Mouse (Mus musculus): ENCODE measurements around the gene Mlx.

Mlx gene

DNA sequence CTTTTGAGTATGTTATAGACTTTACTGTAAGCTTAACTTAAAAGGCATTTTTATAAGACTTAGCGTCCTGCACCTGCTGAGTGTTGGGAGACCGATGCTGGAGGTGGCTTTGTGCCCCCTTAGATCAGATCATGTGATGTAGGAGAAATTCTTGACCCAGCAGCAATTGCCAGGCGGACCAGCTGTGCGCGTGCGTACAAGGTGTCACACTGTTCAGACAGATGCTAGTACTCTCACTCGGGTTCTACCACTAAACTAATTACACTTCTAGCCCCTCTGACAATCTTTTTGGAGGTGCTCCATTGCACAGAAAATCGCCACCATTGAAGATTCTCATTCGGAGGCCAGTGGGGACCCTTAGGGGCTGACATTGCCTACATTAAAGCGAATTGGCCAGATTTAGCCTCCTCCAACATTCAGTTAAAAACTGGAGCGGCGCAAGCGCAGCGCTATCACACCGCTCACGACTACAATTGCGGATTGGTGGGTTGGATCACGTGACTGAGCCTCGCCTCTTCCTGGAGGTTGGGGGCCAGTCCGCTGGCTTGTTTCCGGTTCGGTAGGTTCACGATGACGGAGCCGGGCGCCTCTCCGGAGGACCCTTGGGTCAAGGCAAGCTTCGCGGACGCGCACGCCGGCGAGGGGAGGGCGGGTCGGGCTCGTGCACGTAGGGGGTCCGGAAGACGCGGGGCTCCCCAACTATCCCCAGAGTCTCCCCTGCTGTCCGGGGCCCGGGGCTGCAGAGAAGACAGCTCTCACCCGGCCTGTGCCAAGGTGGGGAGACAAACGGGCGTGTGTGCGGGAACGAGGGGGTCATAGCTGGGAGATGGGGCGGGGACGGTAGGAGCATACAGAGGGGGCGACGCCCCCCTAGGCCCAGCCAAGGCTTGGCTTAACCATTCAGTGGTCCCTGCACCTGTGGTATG, at the start of gene Mlx:
TSS of gene Mlx (plus strand) at position 522 of the 926 bp plus-strand sequence.
- in situ Hi-C loops (cut with MboI, MseI) = loop anchor here (5.0 kb wide), 1 partner anchor 35 kb away; no protein-coding TSS in a partner anchor

DNA sequence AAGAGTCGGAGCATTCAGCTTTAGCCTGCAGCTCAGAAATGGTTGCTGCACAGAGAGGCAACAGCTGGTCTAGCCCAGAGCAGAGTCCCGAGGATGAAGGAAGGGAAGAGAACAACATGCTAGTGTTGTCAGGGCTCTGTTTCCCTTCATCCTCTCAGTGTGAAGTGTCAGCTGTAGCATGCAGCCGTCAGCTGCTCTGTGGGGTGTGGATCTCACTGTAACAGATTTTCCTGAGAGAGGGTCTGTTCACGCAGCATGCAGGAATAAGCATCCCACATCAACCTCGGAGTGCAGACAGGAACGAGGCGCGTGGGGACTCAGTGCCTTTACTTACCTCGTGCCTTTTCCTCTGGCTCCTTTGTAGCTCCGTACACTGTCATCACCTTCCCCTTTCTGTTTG, 49.3 kb upstream of the Mlx start:
- in situ Hi-C loops (cut with MboI, MseI) = no loop called here

DNA sequence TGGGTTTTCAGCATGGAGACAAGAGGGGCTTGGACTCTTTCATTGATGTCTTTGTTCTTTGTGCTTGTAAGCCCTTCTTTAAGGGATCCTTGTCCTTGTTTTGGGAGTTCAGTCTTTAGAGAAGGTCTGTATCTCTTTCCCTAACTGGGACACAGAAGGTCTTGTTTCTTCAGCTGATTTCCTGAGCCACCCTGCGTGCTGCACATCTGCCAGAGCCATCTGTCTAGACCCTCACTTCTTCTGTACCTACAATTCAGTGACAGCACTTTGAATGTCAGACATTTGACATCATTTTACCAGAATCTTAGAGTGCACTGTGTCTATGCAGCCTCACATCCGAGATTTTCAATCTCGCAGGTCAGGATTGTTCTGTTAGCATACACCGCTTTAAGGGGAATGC, 41.3 kb upstream of the Mlx start:
- in situ Hi-C loops (cut with MboI, MseI) = no loop called here

DNA sequence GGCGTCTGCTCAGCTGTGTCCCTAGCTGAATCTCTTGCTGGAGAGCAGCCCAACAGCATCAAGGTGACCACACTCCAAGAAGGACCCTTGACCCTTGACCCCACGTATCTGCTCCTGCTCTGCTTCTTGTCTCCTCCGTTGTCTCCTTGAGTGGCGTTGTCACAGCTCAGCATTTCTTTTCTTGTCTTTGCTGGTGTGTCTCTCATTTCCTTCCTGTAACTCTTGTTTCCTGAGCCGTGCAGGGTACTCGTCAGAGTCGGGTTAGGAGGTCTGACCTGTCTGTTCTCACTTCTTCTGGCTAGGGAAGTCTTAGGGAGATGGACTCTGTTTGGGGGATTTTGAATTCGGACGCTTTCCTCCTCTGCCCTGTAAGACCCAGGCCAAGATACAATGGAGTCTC, 40.6 kb upstream of the Mlx start:
- in situ Hi-C loops (cut with MboI, MseI) = no loop called here

DNA sequence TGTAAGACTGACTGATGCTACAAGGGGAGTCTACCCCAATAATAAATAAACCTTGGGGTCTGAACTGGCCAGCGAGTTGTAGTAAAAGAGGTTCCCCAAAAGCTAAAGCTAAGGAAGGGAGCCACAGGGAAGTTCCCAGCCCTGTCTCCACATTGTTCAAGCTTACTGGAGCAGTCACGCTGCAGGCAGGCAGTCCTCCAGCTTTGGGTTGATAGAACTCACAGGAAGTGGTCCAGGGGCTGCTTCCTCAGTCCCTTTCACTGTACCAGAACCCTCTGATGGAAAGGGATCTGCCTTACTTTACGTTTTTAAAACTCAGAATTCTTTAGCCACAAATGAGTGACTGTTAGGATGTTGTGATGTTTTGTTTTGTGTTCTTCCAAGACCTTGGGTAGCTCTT, 39.6 kb upstream of the Mlx start:
- in situ Hi-C loops (cut with MboI, MseI) = no loop called here

DNA sequence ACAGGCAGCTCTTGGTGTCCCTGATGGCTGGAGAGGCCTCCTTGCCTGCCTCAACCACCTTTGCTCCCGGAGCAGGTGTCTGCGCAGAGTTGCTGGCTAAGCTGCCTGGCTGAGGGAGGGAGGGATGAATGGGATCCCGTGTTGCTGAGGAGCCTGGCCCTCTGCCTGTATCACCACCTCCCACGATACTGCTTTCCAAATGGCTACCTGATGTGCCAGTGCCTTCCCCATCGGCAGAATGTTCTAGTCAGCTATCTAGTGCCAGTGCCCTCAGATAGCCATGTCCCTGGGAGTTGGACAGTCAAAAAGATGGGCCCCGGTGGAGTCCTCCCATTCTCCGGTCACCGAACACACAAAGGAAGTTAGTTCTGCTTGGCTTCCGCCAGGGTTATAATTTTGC, 36.7 kb upstream of the Mlx start:
- in situ Hi-C loops (cut with MboI, MseI) = no loop called here

DNA sequence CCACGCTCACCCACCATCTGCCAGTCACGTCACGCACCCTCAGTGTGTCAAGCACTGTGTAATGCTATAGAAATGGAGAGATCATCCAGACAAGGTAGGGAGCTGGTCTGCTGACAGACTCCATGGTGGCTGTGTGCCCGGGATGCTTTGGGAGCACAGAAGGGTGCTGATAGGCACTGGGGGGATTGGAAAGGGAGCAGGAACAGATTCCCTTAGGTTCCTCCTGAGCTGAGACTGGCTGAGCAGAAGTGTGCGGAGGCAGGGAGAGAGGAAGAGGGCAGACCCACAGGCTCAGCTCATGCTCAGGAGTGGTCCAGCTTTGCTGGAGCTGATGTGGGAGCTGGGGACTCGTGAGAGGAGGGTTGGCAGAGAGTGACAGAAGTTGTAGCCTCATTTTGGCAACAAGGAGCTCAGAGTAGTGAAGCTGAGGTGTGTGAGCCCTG, 36.0 kb upstream of the Mlx start:
- in situ Hi-C loops (cut with MboI, MseI) = no loop called here

DNA sequence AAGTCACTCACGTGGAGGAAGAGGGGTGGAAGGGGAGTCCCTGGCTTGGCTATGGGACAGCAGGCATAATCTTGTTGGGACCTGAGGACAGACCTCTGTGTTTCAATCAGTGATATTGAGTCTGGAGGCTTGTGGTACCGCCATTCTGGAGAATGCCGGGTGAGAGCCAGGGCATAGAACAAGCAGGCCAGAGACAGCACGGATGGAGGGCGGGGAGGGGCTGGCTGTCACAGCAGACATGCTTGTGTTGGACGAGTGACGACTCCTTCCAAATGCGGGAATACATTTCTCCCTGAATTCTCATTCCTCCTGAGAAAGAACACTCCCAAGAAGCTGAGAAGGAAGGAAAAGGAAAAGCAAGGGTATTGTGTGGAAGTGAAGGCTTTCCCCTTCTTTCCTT, 35.5 kb upstream of the Mlx start:
- in situ Hi-C loops (cut with MboI, MseI) = no loop called here

DNA sequence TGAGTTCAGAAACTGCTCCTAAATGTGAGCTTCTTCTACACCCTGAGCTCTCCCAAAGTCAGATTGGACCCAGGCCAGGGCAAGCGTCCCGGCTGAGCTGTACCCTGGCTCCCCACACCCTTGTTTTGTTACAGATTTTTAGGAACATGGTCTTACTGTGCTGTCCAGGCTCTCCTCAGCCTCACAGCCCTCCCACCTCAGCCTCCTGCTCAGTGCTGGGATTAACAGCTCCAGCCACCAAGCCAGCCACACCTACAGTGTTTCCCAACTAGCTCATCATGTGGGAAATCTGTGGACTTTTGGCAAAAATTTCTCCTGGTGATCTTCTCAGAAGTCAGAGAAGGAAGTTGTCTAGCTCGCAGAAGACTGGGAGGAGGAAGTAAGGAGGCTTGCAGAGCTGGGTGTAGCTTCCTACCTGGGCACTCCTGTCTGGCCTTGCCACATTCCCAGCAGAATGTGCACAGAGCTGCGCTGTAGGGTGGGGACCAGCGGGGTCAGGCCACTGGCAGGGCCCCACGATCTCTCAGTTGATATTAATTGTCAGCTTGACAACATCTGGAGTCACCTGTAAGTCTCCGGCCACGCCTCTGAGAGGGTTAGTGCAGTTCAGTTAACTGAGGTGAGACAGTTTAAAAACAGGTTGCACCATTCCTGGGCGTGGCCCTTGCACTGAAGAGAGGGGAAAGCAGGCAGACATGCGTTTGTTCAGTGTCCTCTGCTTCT, 34.2 kb upstream of the Mlx start:
- in situ Hi-C loops (cut with MboI, MseI) = no loop called here

DNA sequence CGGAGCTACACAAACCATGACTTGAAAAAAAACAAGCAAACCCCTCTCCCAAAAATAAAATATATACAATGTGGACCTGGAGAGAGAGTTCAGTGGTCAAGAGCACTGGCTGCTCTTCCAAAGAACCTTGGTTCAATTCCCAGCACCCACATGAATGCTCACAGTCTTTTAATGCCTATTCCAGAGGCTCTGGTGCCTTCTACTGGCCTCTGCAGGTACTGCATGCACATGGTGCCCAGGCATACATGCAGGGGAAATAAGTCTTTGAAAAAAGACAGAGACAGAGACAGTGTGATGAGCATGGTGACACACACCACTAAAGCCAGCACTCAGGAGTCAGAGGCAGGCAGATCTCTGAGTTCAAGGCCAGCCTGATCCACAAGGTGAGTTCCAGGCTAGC, 33.1 kb upstream of the Mlx start:
- in situ Hi-C loops (cut with MboI, MseI) = no loop called here

DNA sequence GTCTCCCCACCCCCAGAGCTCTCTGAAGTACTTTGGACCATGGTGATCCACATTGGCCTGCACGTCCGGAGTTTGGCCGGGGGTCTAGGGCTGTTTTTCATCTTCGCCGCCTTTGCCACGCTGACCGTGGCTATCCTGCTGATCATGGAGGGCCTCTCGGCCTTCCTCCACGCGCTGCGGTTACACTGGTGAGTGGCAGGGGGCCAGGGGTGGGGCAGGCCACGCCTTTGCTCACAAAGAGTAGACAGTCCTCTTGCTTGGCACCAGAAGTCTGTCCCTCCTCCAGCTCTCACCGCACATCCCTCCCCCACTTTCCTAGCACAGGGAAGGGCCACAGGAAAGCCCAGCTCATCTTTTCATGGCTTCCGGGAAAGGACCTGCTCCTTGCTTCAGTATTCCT, 31.7 kb upstream of the Mlx start:
- in situ Hi-C loops (cut with MboI, MseI) = loop anchor here (5.0 kb wide), 2 partner anchors 73 to 163 kb away; no protein-coding TSS in a partner anchor

DNA sequence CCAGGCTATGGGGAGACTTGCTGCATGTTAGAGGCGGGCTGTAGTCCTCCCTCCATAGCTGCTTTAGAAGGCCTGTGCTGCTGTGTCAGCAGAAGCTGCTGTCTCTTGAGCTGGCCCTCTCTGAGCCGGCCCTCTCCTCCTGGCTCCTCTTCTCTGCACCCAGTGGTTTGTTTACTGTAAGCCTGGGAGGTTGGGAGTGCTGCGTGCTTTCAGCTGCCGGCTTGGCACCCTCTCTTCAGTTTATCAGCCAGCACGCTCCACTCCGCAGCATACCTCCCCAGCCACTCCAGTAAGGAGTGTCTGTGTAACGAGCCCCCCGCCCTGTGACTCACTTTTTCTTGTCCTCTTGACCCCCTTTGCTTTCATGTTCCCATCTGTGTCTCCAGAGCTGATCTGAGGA, 30.2 kb upstream of the Mlx start:
- in situ Hi-C loops (cut with MboI, MseI) = loop anchor here (5.0 kb wide), 2 partner anchors 75 to 165 kb away; no protein-coding TSS in a partner anchor

DNA sequence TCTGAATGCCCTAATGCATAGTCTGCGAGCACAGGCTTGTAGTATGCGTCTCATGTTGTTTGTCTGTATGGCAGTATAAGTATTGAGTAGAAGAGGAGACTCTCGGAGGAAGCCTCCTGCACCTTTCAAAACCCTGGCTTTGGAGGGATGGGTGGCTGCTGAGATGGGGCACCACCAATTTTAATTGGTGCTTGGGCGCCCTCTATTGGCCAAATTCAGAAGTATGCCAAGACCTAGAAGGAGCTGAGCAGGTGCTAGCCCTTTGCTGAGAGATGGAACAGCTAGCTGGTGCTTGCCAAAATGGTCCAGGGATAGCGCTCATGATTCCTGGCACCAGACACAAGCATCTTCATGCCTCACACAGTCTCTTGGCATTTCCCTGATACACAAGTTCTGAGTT, 29.2 kb upstream of the Mlx start:
- in situ Hi-C loops (cut with MboI, MseI) = loop anchor here (5.0 kb wide), 2 partner anchors 76 to 166 kb away; no protein-coding TSS in a partner anchor

DNA sequence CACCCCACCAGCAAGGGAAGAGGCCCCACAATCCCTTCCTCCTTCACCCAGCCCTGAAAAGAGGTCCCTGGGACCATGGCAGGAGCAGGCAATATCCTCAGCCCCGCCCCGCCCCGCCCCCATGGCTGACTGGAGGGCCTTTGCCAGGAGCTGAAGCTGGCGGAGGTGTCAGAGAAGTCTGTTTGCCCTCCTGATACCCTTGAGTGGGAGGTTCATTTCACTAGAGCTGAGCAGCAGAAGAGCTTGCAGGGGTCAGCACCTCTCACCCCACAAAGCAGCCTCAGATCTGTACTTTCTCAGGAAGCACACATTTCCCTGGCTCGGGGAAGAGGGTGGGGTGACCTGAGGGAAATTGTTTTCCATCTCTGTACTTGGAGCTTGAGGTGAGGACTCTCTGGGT, 28.4 kb upstream of the Mlx start:
- in situ Hi-C loops (cut with MboI, MseI) = loop anchor here (5.0 kb wide), 2 partner anchors 76 to 166 kb away; no protein-coding TSS in a partner anchor

DNA sequence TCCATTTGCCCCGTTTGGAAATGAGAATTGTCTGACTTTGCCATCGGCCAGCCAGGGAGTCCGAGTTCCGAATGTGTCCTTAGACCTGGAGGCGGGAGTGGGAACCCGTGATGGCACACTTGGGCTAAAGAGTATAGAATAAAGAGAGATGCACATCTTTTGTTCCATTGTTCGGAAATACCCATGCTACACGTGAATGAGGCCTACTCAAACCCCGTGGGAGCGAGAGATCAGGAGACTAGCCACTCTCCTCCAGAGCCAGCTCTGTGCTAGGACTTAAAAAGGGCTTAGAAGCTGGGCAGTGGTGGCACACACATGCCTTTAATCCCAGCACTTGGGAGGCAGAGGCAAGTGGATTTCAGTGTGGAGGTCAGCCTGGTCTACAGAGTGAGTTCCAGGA, 27.6 kb upstream of the Mlx start:
- in situ Hi-C loops (cut with MboI, MseI) = loop anchor here (5.0 kb wide), 2 partner anchors 77 to 167 kb away; no protein-coding TSS in a partner anchor

DNA sequence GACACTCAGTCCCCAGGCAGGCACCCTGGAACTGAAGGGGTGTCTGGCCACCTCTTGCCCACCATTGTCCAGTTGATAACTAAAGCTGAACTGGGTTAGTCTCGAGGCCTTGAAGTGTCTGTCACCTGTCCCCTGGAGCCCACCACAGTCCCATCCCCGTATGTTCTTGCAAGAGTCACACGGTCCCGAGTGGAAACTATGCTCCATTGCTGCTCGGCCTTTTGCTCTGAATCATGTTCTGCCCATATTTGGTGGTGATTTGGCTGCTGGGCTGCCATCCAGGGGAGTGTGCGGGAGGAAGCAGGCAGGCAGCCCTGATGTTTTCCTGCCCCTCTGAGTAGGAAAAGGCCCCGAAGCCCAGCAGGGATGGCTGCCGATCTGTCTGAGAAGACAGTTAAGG, 27.0 kb upstream of the Mlx start:
- in situ Hi-C loops (cut with MboI, MseI) = no loop called here

DNA sequence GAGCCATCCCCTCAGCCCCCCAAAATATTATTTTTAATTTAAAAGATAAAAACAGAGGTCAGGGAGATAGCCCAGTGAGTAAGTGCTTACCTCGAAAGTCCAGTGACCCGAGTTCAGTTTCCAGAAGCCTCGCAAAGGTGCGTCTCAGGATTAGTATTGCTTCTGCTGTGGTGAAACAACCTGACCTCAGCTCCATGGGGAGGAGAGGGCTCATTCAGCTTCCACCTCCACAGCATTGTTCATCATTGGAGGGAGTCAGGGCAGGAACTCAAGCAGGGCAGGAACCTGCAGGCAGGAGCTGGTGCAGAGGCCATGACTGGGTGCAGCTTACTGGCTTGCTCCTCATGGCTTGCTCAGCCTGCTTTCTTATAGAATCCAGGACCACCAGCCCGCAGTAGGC, 26.0 kb upstream of the Mlx start:
- in situ Hi-C loops (cut with MboI, MseI) = no loop called here

DNA sequence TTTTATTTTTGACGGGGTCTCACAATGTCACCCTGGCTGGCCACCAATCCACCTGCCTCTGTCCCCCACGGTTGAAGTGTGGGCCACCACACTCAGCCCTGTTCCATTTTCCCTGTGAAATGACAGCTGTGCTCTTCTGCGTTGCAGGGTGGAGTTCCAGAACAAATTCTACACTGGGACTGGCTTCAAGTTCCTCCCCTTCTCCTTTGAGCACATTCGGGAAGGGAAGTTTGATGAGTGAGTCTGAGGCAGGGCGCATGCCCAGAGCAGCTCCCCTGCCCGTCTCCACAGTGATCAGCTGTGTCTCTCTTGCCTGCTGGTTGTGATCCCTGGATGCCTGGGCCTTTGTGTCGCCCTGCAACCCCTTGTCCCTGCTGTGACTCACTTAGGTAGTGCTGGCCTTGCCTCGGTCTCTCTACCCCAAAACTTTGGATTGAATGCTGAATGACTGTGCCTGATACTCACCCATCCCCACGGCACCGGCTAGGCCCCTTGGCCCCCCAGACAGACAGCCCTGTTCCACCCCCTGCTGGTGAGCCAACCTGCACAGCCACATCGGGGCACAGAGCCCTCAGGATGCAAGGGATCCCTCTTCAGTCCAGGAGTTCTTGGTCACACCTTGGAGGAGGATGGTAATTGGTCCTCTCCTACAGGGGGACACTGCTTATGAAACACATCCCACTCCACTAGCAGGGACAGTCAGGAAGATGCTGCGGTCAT, 24.8 kb upstream of the Mlx start:
- in situ Hi-C loops (cut with MboI, MseI) = no loop called here

DNA sequence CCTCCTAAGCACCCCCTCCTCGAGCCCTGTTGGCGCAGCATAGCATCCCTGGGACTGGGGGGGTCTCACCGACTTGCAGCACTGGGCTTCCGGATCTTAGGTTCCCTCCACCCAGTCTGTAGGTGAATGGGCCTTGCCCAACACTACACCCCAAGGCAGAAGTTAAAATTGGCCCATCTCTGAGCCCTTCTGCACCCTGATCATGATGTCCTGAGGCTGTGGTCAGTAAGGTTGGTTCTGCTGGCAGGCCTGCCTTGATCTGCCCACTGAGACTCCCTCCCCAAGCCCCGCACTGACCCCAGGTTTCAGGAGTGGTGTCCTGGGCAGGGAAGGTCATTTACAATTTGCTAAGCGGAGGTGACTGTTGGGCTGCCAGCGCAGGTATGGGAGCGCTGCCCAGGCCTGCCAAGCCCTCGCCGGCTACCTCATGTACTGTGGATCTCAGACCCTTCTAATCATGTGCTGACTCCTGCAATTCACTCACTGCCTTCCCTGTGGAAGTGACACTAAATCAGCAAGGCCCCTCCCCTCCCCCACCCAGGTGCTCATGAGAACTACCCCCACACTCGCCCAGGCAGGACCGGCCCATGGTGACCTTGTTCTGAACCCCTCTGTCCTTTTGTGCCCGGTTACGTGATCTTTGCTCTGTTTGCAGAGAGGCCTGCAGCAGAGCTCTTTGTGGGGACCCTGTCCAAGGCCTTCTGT, 24.0 kb upstream of the Mlx start:
- in situ Hi-C loops (cut with MboI, MseI) = no loop called here

DNA sequence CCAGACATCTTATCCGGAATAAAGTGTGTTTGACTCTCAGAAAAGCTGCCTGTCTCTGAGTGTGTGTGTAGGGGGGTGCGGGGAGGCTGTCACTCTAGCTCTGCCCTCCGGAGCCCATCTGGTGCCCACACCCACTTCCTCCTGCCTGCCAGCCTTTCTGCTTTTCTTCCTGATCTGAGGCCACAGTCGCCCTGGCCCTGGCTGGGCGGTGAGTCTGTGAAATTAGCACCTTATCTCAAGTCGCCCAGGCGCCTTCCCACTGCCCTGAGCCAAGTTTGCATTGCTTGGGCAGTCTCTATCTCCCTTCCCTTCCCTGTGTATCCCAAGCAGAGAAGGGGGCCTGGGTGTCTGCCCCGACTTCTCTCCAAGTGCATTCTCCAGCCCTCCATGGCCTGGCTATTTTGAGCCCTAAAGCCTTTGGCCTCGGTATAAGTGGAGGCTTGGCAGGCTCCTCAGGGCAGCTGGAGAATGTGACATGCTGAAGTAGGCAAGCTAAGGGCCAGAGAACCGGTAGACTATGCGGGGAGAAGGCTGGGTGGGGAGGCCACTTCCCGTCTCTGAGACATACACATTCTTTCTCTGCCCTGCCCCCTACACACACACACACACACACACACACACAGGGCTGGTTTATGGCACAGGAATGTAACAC, 23.3 kb upstream of the Mlx start:
- in situ Hi-C loops (cut with MboI, MseI) = no loop called here

DNA sequence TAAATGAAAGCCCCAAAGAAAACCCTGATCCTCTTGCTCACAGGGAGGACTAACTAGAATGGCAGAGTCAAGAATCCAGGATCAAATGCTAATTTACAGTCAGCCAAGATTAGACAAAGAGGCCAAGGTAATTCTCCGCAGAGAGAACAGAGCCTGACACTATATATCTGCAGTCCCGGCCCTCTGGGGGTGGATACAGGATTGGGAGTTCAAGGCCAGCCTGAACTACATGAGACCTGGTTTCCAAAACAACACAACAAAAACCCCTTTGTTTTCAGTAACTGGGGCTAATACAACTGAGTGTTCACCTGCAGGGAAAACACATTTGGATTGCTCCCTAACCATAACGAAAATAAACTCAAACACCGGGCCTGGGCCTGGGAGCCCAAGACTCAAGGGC, 22.6 kb upstream of the Mlx start:
- in situ Hi-C loops (cut with MboI, MseI) = no loop called here
